Mouse (Mus musculus): ENCODE measurements at regions not wholly inside any gene's neighbourhood (a gene's known extent, or its start where the extent isn't known, plus 50 kb on each side); places are given as distances from the start of the nearest gene placed in this dataset.

DNA sequence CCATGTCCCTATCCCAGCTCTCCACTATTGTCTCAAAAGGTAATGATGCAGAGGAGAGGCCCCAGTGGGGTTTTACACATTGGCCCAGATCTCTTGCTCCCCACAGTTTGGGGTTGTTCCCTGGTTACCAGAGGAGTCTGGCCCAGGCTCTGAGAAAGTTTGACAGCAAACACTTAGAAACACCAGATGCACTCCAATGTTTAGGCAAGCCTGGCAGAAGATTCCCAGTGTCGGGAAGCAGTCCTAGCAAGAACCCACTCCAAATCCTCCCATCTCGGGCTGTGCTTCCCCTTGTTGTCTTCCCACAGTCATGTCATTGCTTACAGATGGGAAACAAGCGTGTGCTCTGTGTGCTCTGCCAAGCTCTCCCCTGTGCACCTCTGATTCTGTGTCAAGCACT lies 109.0 kb downstream of the Gm10604 start:
- TF ChIP-seq CTCF (IDR thresholded peaks at IDR 0.05; ENCODE audit: extremely low read depth, insufficient read length, insufficient replicate concordance, low read depth, low read length) (no peak), POLR2A (IDR thresholded peaks at IDR 0.05; ENCODE audit: low read depth, low read length) (no peak)
